Mouse (Mus musculus): ENCODE results near the gene Kcnj6.

DNA sequence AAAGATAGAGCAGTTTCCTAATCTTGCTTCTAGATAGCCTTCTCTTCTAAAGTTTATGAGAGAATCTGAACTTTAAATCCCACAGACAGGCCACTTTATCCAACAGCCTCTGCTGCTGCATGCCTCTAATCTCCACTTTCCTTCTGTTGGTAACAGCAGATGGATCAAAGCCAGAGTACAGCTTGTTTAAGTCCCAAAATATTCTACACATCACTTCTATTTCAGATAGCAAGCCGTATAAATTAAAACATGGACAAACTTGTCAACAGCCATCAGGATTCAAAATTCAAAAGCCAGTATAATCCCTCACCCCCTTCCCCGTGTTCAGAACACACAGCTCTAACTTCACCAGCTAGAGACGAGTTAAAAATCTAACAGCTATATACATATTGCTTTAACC is 3.4 kb downstream of the Kcnj6 start:
- no peak for TF ChIP-seq CTCF (IDR thresholded peaks at IDR 0.05; ENCODE audit: low read depth, low read length)
- TF ChIP-seq POLR2A (IDR thresholded peaks at IDR 0.05; ENCODE audit: borderline replicate concordance, low read depth, low read length), result no peak
